Mouse (Mus musculus) lung, embryonic 16.5 days (tissue): ENCODE results near the gene Dnmt1. TPM values are rescaled to one million over a fixed set of nuclear protein-coding genes. Genes with fewer than 3 reads are reported as not detected.
"Not testable (repeated sequence)": the region's sequence is repeated elsewhere in the genome, so short reads cannot be mapped to it uniquely, and the experiment has no call there.

Experiments used
- ATAC-seq: fragments of 200-750 bp; cut with Nextera tagmentation; 2 replicates; pipeline ENCODE4 v1.8.0; 2017; ENCODE audit warnings: low read depth, mild to moderate bottlenecking, moderate library complexity
- H3K27ac ChIP-seq: fragments of 300-500 bp; sonication (generic); 2 replicates; pipeline ENCODE4 v1.5.1; 2014; ENCODE audit warnings: mild to moderate bottlenecking, control low read depth, low read length
- H3K27me3 ChIP-seq: fragments of 300-500 bp; sonication (generic); 2 replicates; pipeline ENCODE4 v1.6.1; 2014; ENCODE audit warnings: low read depth, low read length, mixed read lengths; ENCODE audit not compliant: control insufficient read depth, insufficient read depth
- H3K36me3 ChIP-seq: fragments of 300-500 bp; sonication (generic); 2 replicates; pipeline ENCODE4 v1.6.1; 2014; ENCODE audit warnings: low read length; ENCODE audit not compliant: control insufficient read depth, insufficient read depth
- H3K4me1 ChIP-seq: fragments of 300-500 bp; sonication (generic); replicated peaks from 2 replicates; pipeline ENCODE4 v1.6.1; 2014; ENCODE audit warnings: low read length, mixed read lengths; ENCODE audit not compliant: control insufficient read depth, insufficient read depth
- H3K4me2 ChIP-seq: fragments of 300-500 bp; sonication (generic); 2 replicates; pipeline ENCODE4 v1.6.1; 2014; ENCODE audit warnings: low read depth, low read length, control low read depth
- H3K4me3 ChIP-seq: fragments of 300-500 bp; sonication (generic); 2 replicates; pipeline ENCODE4 v1.5.1; 2014; ENCODE audit warnings: mild to moderate bottlenecking, low read length, control low read depth
- H3K9ac ChIP-seq: fragments of 300-500 bp; sonication (generic); 2 replicates; pipeline ENCODE4 v1.6.1; 2014; ENCODE audit warnings: low read length, control low read depth
- H3K9me3 ChIP-seq: fragments of 300-500 bp; sonication (generic); 2 replicates; pipeline ENCODE4 v1.6.1; 2016; ENCODE audit warnings: low read length; ENCODE audit not compliant: control insufficient read depth
- WGBS: fragments of 180-500 bp; shearing (Covaris S2); extraction: QIAGEN DNeasy Blood & Tissue Kit; methylation state at CpG from one replicate; pipeline ENCODE4 v1.1.7; 2014; 5-methylcytosine and 5-hydroxymethylcytosine counted together
- polyA plus RNA-seq: library from polyadenylated mRNA; unstranded; fragments of >200 nt; fragmentation: Nextera tagmentation; extraction: Ambion mirVana; gene quantifications from 2 replicates; pipeline ENCODE4 v1.2.1, GENCODE M21; 2015

The Dnmt1 gene
- 92.5 and 97.1 TPM in 2 replicates for polyA plus RNA-seq

GRCm38 (mm10) chr9:20959430-20959938 lies at the start of gene Dnmt1:
Dnmt1 (minus strand) TSS chr9:20959888.
- Histone ChIP-seq H3K9ac (no peak within 1 kb of the TSS), H3K4me3 (no peak within 1 kb of the TSS), H3K27me3 (no peaks in the 10 kb centered on the region), H3K27ac (no peak within 1 kb of the TSS), H3K36me3 (0 out of 2 replicates have a peak, but pooled peaks cover 3% of the 10 kb centered on the region), H3K4me2 (no peak within 1 kb of the TSS), H3K9me3 (no peaks in the 10 kb centered on the region), H3K4me1 (no peaks in the 10 kb centered on the region)
- 78% methylated on average over 2 of the region's 2 CpGs for WGBS
- no peak for ATAC-seq

- no peak overlapping the region for H3K9ac ChIP-seq
- no peak overlapping the region for H3K4me2 ChIP-seq
- no peak overlapping the region for H3K27ac ChIP-seq
- WGBS: 77% methylated on average over 7 of the region's 7 CpGs
- ATAC-seq: no peak
- H3K27me3 ChIP-seq: no peaks in the 10 kb centered on the region
- peaks cover 28% of the 10 kb centered on the region for H3K36me3 ChIP-seq
- peaks cover 12% of the 10 kb centered on the region; the same call in 1 of the 2 replicates for H3K4me1 ChIP-seq
- H3K4me3 ChIP-seq: no peak overlapping the region
- H3K9me3 ChIP-seq: no peaks in the 10 kb centered on the region
Observed at GRCm38 (mm10) chr9:21008007-21008406, 48.3 kb upstream of the Dnmt1 start.

DNA sequence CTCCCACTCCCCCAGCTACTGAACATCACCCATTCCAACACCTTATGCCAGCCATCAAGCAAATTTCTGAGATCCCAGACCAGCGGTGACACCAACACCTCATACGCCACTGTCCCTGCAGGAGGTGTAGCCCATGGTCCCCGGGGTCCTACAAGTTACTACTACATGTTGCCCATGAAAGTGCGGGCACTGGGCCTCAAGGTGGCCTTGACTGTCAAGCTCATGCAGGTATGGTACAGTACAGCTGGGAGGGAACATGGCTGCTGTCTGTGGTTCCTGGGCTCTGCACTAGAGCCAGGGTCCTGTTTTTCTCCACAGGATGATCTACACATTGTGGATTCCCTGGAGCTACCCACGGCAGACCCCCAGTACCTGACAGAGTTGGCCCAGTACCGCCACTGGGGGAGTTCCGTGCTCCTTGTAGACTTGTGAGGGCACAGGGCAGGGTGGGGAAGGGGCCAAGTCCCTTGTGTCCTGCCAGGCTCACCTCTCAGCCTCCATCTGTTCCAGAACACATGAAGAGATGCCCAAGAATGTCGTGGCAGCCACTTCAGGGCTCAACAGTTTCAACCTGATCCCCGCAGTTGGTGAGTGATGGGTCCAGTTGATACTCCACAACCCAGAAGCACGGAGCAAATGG lies 47.7 kb upstream of the Dnmt1 start:
- no peak for ATAC-seq
- no peak overlapping the region for H3K4me3 ChIP-seq
- peaks cover 12% of the 10 kb centered on the region; the same call in 1 of the 2 replicates for H3K4me1 ChIP-seq
- H3K4me2 ChIP-seq: no peak overlapping the region
- peaks cover 28% of the 10 kb centered on the region for H3K36me3 ChIP-seq
- no peaks in the 10 kb centered on the region for H3K9me3 ChIP-seq
- no peak overlapping the region for H3K27ac ChIP-seq
- H3K27me3 ChIP-seq: no peaks in the 10 kb centered on the region
- H3K9ac ChIP-seq: no peak overlapping the region
- 92% methylated on average over 10 of the region's 10 CpGs for WGBS

GRCm38 (mm10) chr9:21002627-21003551 lies 43.2 kb upstream of the Dnmt1 start, which contains the start of gene Mrpl4:
Mrpl4 (plus strand) TSS chr9:21002738.
- H3K4me1 ChIP-seq: peaks cover 11% of the 10 kb centered on the region
- peaks cover 22% of the 10 kb centered on the region for H3K36me3 ChIP-seq
- no peaks in the 10 kb centered on the region for H3K9me3 ChIP-seq
- peak within 1 kb of the TSS; percentile 84 for H3K27ac ChIP-seq
- ATAC-seq: peak; percentile 84
- H3K4me3 ChIP-seq: peak within 1 kb of the TSS; percentile 91
- H3K9ac ChIP-seq: peak within 1 kb of the TSS; percentile 89
- WGBS: under 1% methylated on average over 72 of the region's 72 CpGs
- peak within 1 kb of the TSS; percentile 77 for H3K4me2 ChIP-seq
- H3K27me3 ChIP-seq: no peaks in the 10 kb centered on the region

GRCm38 (mm10) chr9:21002270-21002626 lies 42.6 kb upstream of the Dnmt1 start:
- peak overlapping the region; percentile 77 for H3K4me2 ChIP-seq
- peak; percentile 9; the same call in 1 of the 2 replicates for ATAC-seq
- peak overlapping the region; percentile 89 for H3K9ac ChIP-seq
- peaks cover 15% of the 10 kb centered on the region for H3K36me3 ChIP-seq
- H3K9me3 ChIP-seq: no peaks in the 10 kb centered on the region
- H3K27me3 ChIP-seq: no peaks in the 10 kb centered on the region
- H3K4me3 ChIP-seq: peak overlapping the region; percentile 91
- peak overlapping the region; percentile 84 for H3K27ac ChIP-seq
- 7% methylated on average over 7 of the region's 7 CpGs for WGBS
- H3K4me1 ChIP-seq: peaks cover 11% of the 10 kb centered on the region

GRCm38 (mm10) chr9:21001651-21002200 lies 42.0 kb upstream of the Dnmt1 start:
- Histone ChIP-seq H3K27ac (no peak overlapping the region), H3K9me3 (no peaks in the 10 kb centered on the region), H3K4me2 (no peak overlapping the region), H3K27me3 (no peaks in the 10 kb centered on the region), H3K4me3 (no peak overlapping the region), H3K9ac (no peak overlapping the region), H3K4me1 (peaks cover 11% of the 10 kb centered on the region), H3K36me3 (peaks cover 12% of the 10 kb centered on the region)
- no peak for ATAC-seq
- WGBS: 43% methylated on average over 6 of the region's 6 CpGs

GRCm38 (mm10) chr9:21000811-21001210 lies 41.1 kb upstream of the Dnmt1 start:
- Histone ChIP-seq H3K27me3 (no peaks in the 10 kb centered on the region), H3K4me1 (peaks cover 11% of the 10 kb centered on the region), H3K36me3 (peaks cover 5% of the 10 kb centered on the region), H3K9ac (0 out of 2 replicates have a peak overlapping the region, but pooled peaks have one; percentile 2), H3K4me2 (no peak overlapping the region), H3K9me3 (no peaks in the 10 kb centered on the region), H3K27ac (no peak overlapping the region), H3K4me3 (no peak overlapping the region)
- no peak for ATAC-seq

GRCm38 (mm10) chr9:20998337-20998736 lies 38.6 kb upstream of the Dnmt1 start:
- WGBS: 63% methylated on average over 1 of the region's 1 CpGs
- not testable (repeated sequence) for H3K9me3 ChIP-seq, ATAC-seq, H3K27me3 ChIP-seq, H3K4me3 ChIP-seq, H3K27ac ChIP-seq, H3K36me3 ChIP-seq, H3K9ac ChIP-seq, H3K4me2 ChIP-seq
- H3K4me1 ChIP-seq: peaks cover 16% of the 10 kb centered on the region

- Histone ChIP-seq H3K9me3 (no peaks in the 10 kb centered on the region), H3K27ac (no peak overlapping the region), H3K4me1 (peaks cover 18% of the 10 kb centered on the region), H3K4me3 (no peak overlapping the region), H3K9ac (no peak overlapping the region), H3K4me2 (no peak overlapping the region), H3K36me3 (no peaks in the 10 kb centered on the region), H3K27me3 (no peaks in the 10 kb centered on the region)
- WGBS: 79% methylated on average over 8 of the region's 8 CpGs
- no peak for ATAC-seq
Observed at GRCm38 (mm10) chr9:20997065-20997464, 37.4 kb upstream of the Dnmt1 start.
